Mouse (Mus musculus) erythroblast, embryonic 14.5 days (primary cell): ENCODE measurements at regions not wholly inside any gene's neighbourhood (a gene's known extent, or its start where the extent isn't known, plus 50 kb on each side); places are given as distances from the start of the nearest gene placed in this dataset.

Experiments
- GATA1 ChIP-seq: IDR thresholded peaks from 2 replicates; pipeline ENCODE4 v1.6.1; 2012; ENCODE audit warnings: low read length, inconsistent platforms, mixed read lengths
- TAL1 ChIP-seq: IDR thresholded peaks from 3 replicates; pipeline ENCODE4 v1.6.1; 2012; ENCODE audit warnings: low read length, inconsistent platforms, mixed read lengths

- TF ChIP-seq GATA1 (no peak), TAL1 (no peak)
Measured at GRCm38 (mm10) chr1:157023462-157023861, 84.0 kb upstream of the Ralgps2 start.
